Mouse (Mus musculus) lung, embryonic 15.5 days (tissue): Measurements from ENCODE around the gene Tns3. TPM values are rescaled to one million over a fixed set of nuclear protein-coding genes. Genes with fewer than 3 reads are reported as not detected.
A peak's percentile ranks its signal among the peaks of the same experiment; 100 is the strongest.

Experiments used
- ATAC-seq: fragments of 200-750 bp; cut with Nextera tagmentation; 2 replicates; pipeline ENCODE4 v1.8.0; 2017; ENCODE audit warnings: moderate number of reproducible peaks, borderline replicate concordance; ENCODE audit not compliant: low FRiP score, low TSS enrichment; ENCODE audit errors: extremely low read depth
- H3K27ac ChIP-seq: fragments of 300-500 bp; sonication (generic); 2 replicates; pipeline ENCODE4 v1.5.1; 2015; ENCODE audit warnings: moderate library complexity, mild to moderate bottlenecking, inconsistent platforms
- H3K27me3 ChIP-seq: fragments of 300-500 bp; sonication (generic); 2 replicates; pipeline ENCODE4 v1.6.1; 2015; ENCODE audit warnings: inconsistent platforms
- H3K36me3 ChIP-seq: fragments of 300-500 bp; sonication (generic); 2 replicates; pipeline ENCODE4 v1.6.1; 2015; ENCODE audit warnings: inconsistent platforms
- H3K4me1 ChIP-seq: fragments of 300-500 bp; sonication (generic); 2 replicates; pipeline ENCODE4 v1.6.1; 2015; ENCODE audit warnings: inconsistent platforms
- H3K4me2 ChIP-seq: fragments of 300-500 bp; sonication (generic); 2 replicates; pipeline ENCODE4 v1.6.1; 2015; ENCODE audit warnings: inconsistent platforms, mild to moderate bottlenecking, moderate library complexity
- H3K4me3 ChIP-seq: fragments of 300-500 bp; sonication (generic); 2 replicates; pipeline ENCODE4 v1.5.1; 2015; ENCODE audit warnings: mild to moderate bottlenecking, inconsistent platforms
- H3K9ac ChIP-seq: fragments of 300-500 bp; sonication (generic); 2 replicates; pipeline ENCODE4 v1.6.1; 2015; ENCODE audit warnings: inconsistent platforms
- H3K9me3 ChIP-seq: fragments of 300-500 bp; sonication (generic); 2 replicates; pipeline ENCODE4 v1.6.1; 2016; ENCODE audit warnings: inconsistent platforms
- WGBS: fragments of 180-500 bp; shearing (Covaris S2); methylation state at CpG from one replicate; pipeline ENCODE4 v1.1.7; 2015; 5-methylcytosine and 5-hydroxymethylcytosine counted together
- polyA plus RNA-seq: library from polyadenylated mRNA; unstranded; fragments of >200 nt; fragmentation: Nextera tagmentation; extraction: Ambion mirVana; gene quantifications from 2 replicates; pipeline ENCODE4 v1.2.1, GENCODE M21; 2015

The Tns3 gene
- polyA plus RNA-seq, 1 experiment from 2014 or later: 55.9 TPM

- WGBS: 70% methylated on average over 3 of the region's 3 CpGs
- Histone ChIP-seq H3K4me1 (peaks cover 66% of the 10 kb centered on the region), H3K27me3 (no peaks in the 10 kb centered on the region), H3K4me2 (no peak overlapping the region), H3K4me3 (no peak overlapping the region), H3K9me3 (no peaks in the 10 kb centered on the region), H3K9ac (no peak overlapping the region), H3K36me3 (no peaks in the 10 kb centered on the region), H3K27ac (no peak overlapping the region)
- no peak for ATAC-seq
Measured at GRCm38 (mm10) chr11:8585686-8586085, 78.6 kb downstream of the Tns3 start.

GRCm38 (mm10) chr11:8584925-8585324 is 79.4 kb downstream of the Tns3 start:
- Histone ChIP-seq H3K9me3 (no peaks in the 10 kb centered on the region), H3K4me3 (no peak overlapping the region), H3K27ac (no peak overlapping the region), H3K27me3 (no peaks in the 10 kb centered on the region), H3K4me2 (no peak overlapping the region), H3K9ac (no peak overlapping the region), H3K4me1 (peaks cover 72% of the 10 kb centered on the region), H3K36me3 (no peaks in the 10 kb centered on the region)
- ATAC-seq: no peak
- 53% methylated on average over 1 of the region's 1 CpGs for WGBS

DNA sequence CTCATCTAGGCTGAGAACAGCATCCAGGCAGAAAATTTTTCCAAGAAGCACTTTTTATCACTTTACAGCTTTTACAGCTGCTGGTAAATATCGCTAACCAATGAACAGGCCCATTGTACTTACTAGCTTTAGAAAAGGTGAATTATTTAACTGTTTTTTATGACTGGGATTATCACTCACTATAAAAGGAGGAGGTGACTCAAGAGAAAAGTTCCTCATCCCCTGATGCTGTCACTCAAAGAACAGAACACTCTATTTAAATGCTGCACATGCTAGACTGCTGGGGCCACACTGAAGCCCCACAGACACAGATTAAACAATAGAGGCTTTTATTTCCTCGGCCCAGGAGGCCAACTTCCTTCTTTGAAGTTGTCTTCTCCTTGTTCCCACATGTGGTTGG is 80.0 kb downstream of the Tns3 start:
- Histone ChIP-seq H3K36me3 (no peaks in the 10 kb centered on the region), H3K27ac (no peak overlapping the region), H3K4me2 (no peak overlapping the region), H3K4me1 (peaks cover 72% of the 10 kb centered on the region), H3K4me3 (no peak overlapping the region), H3K27me3 (no peaks in the 10 kb centered on the region), H3K9me3 (no peaks in the 10 kb centered on the region), H3K9ac (no peak overlapping the region)
- 62% methylated on average over 2 of the region's 2 CpGs for WGBS
- ATAC-seq: no peak

GRCm38 (mm10) chr11:8583137-8583536 is 81.2 kb downstream of the Tns3 start:
- H3K4me1 ChIP-seq: peaks cover 75% of the 10 kb centered on the region
- 89% methylated on average over 3 of the region's 3 CpGs for WGBS
- H3K27ac ChIP-seq: no peak overlapping the region
- no peak overlapping the region for H3K4me3 ChIP-seq
- H3K4me2 ChIP-seq: no peak overlapping the region
- ATAC-seq: no peak
- H3K9ac ChIP-seq: no peak overlapping the region
- no peaks in the 10 kb centered on the region for H3K36me3 ChIP-seq
- H3K9me3 ChIP-seq: no peaks in the 10 kb centered on the region
- no peaks in the 10 kb centered on the region for H3K27me3 ChIP-seq

GRCm38 (mm10) chr11:8582101-8582920 is 82.0 kb downstream of the Tns3 start:
- no peak for ATAC-seq
- Histone ChIP-seq H3K9me3 (no peaks in the 10 kb centered on the region), H3K36me3 (no peaks in the 10 kb centered on the region), H3K27me3 (no peaks in the 10 kb centered on the region), H3K4me2 (no peak overlapping the region), H3K4me3 (no peak overlapping the region), H3K4me1 (peaks cover 69% of the 10 kb centered on the region), H3K27ac (no peak overlapping the region), H3K9ac (no peak overlapping the region)
- 75% methylated on average over 10 of the region's 10 CpGs for WGBS

- H3K27me3 ChIP-seq: no peaks in the 10 kb centered on the region
- H3K36me3 ChIP-seq: no peaks in the 10 kb centered on the region
- H3K9me3 ChIP-seq: no peaks in the 10 kb centered on the region
- no peak overlapping the region for H3K4me3 ChIP-seq
- H3K27ac ChIP-seq: peak overlapping the region; percentile 68
- no peak overlapping the region for H3K4me2 ChIP-seq
- 12% methylated on average over 5 of the region's 5 CpGs for WGBS
- ATAC-seq: peak; percentile 92
- peaks cover 60% of the 10 kb centered on the region for H3K4me1 ChIP-seq
- H3K9ac ChIP-seq: no peak overlapping the region
Measured at GRCm38 (mm10) chr11:8579789-8580188, 84.5 kb downstream of the Tns3 start.

GRCm38 (mm10) chr11:8575217-8576180 is 88.8 kb downstream of the Tns3 start:
- Histone ChIP-seq H3K9me3 (no peaks in the 10 kb centered on the region), H3K4me2 (no peak overlapping the region), H3K4me3 (no peak overlapping the region), H3K27ac (no peak overlapping the region), H3K4me1 (peaks cover 47% of the 10 kb centered on the region), H3K27me3 (no peaks in the 10 kb centered on the region), H3K9ac (no peak overlapping the region), H3K36me3 (no peaks in the 10 kb centered on the region)
- 69% methylated on average over 10 of the region's 10 CpGs for WGBS
- no peak for ATAC-seq

DNA sequence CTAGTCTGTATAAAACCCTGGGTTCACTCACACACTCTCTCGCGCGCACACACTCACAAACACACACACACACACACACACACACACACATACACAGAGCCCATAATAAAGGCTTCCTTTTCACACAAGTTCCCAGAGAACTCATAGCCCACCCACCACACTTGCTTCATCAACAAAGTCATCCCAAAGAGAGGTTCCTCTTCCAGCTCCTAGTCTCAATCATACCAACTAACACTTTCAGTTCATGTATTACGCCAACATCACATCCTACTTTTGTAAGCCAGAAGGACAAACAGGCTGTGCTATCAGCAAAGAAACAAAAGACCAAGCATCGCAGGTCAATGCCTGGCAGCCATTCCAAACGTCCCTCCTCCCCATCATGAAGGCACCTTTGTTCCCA is 89.8 kb downstream of the Tns3 start:
- H3K9ac ChIP-seq: no peak overlapping the region
- no peak overlapping the region for H3K4me2 ChIP-seq
- H3K9me3 ChIP-seq: no peaks in the 10 kb centered on the region
- no peak overlapping the region for H3K27ac ChIP-seq
- no peaks in the 10 kb centered on the region for H3K27me3 ChIP-seq
- H3K36me3 ChIP-seq: no peaks in the 10 kb centered on the region
- no peak for ATAC-seq
- WGBS: 80% methylated on average over 6 of the region's 6 CpGs
- H3K4me3 ChIP-seq: no peak overlapping the region
- peaks cover 41% of the 10 kb centered on the region for H3K4me1 ChIP-seq

GRCm38 (mm10) chr11:8572762-8573161 is 91.6 kb downstream of the Tns3 start:
- H3K4me1 ChIP-seq: peaks cover 39% of the 10 kb centered on the region
- H3K36me3 ChIP-seq: no peaks in the 10 kb centered on the region
- H3K27ac ChIP-seq: peak overlapping the region; percentile 35; the same call in 1 of the 2 replicates
- ATAC-seq: no peak
- H3K9me3 ChIP-seq: no peaks in the 10 kb centered on the region
- H3K27me3 ChIP-seq: no peaks in the 10 kb centered on the region
- WGBS: 70% methylated on average over 7 of the region's 7 CpGs
- no peak overlapping the region for H3K4me2 ChIP-seq
- H3K9ac ChIP-seq: no peak overlapping the region
- no peak overlapping the region for H3K4me3 ChIP-seq

GRCm38 (mm10) chr11:8569232-8570028 is 94.9 kb downstream of the Tns3 start:
- Histone ChIP-seq H3K4me2 (no peak overlapping the region), H3K9ac (no peak overlapping the region), H3K27me3 (no peaks in the 10 kb centered on the region), H3K4me1 (peaks cover 27% of the 10 kb centered on the region), H3K27ac (peak overlapping the region; percentile 53; the same call in 1 of the 2 replicates), H3K4me3 (no peak overlapping the region), H3K9me3 (no peaks in the 10 kb centered on the region), H3K36me3 (no peaks in the 10 kb centered on the region)
- peak; percentile 60; the same call in 1 of the 2 replicates for ATAC-seq
- 35% methylated on average over 7 of the region's 7 CpGs for WGBS

GRCm38 (mm10) chr11:8568829-8569228 is 95.5 kb downstream of the Tns3 start:
- H3K4me1 ChIP-seq: peaks cover 23% of the 10 kb centered on the region
- no peaks in the 10 kb centered on the region for H3K27me3 ChIP-seq
- no peak overlapping the region for H3K4me3 ChIP-seq
- ATAC-seq: no peak
- H3K4me2 ChIP-seq: no peak overlapping the region
- H3K9ac ChIP-seq: no peak overlapping the region
- H3K27ac ChIP-seq: peak overlapping the region; percentile 53; the same call in 1 of the 2 replicates
- 55% methylated on average over 7 of the region's 7 CpGs for WGBS
- H3K9me3 ChIP-seq: no peaks in the 10 kb centered on the region
- H3K36me3 ChIP-seq: no peaks in the 10 kb centered on the region
